Mouse (Mus musculus) liver, embryonic 14.5 days (tissue): ENCODE measurements at regions not wholly inside any gene's neighbourhood (a gene's known extent, or its start where the extent isn't known, plus 50 kb on each side); places are given as distances from the start of the nearest gene placed in this dataset.

Source experiments
- CTCF ChIP-seq: IDR thresholded peaks from 2 replicates; pipeline ENCODE4 v1.5.1; 2016; ENCODE audit warnings: antibody characterized with exemption, low read depth, control low read depth
- EP300 ChIP-seq: IDR thresholded peaks from 2 replicates; pipeline ENCODE4 v1.6.1; 2016; ENCODE audit warnings: antibody characterized with exemption, low read depth

GRCm38 (mm10) chr13:25933783-25934182, 663.5 kb upstream of the Nrsn1 start:
- no peak for TF ChIP-seq CTCF
- TF ChIP-seq EP300 = no peak
